Mouse (Mus musculus) retina, postnatal 1 day (tissue): ENCODE data around the gene Hoxa2.

Source experiments
- DNase-seq: peaks from one replicate; pipeline ENCODE4 v3.0.0-alpha.2; 2012

Gene Hoxa2

GRCm38 (mm10) chr6:52121173-52121572 lies 43.5 kb downstream of the Hoxa2 start:
- no peak for DNase-seq

- DNase-seq, result peak; percentile 33
These were observed 45.6 kb downstream of the Hoxa2 start for GRCm38 (mm10) chr6:52118903-52119635.

- no peak for DNase-seq
These were observed 48.7 kb downstream of the Hoxa2 start for GRCm38 (mm10) chr6:52115899-52116298.
